Mouse (Mus musculus) gastrocnemius, postnatal 36 days (tissue): ENCODE measurements around the gene Efna2. TPM values are rescaled to one million over a fixed set of nuclear protein-coding genes. Genes with fewer than 3 reads are reported as not detected.
A peak's percentile ranks its signal among the peaks of the same experiment; 100 is the strongest.

Experiments used
- DNase-seq, 2 experiments: peaks; one replicate each; pipeline ENCODE4 v3.0.0; 2022
- intact Hi-C: fragments of 180-260 bp; cut with DNase I; formaldehyde crosslinking; loops from one replicate; pipeline ENCODE4 v1.15.1; 2025
- long read RNA-seq, 2 experiments: library from polyadenylated mRNA; stranded (forward); transcript quantifications; one replicate each; pipeline ENCODE4 v2.0.0; 2021
- total RNA-seq, 2 experiments: library from RNA; stranded (reverse); gene quantifications; 2 replicates each; pipeline ENCODE4 v1.2.3; 2021

Efna2 gene
- total RNA-seq = under 1 TPM; 0.27 to 0.31 TPM
- long read RNA-seq, experiment 1, partial matches to known transcripts = 0 of 1 reads
- long read RNA-seq, experiment 1, other reads (novel, unspliced or antisense) = 0 of 1 reads
- long read RNA-seq, experiment 2, partial matches to known transcripts = 0 of 1 reads
- long read RNA-seq, experiment 2, other reads (novel, unspliced or antisense) = 0 of 1 reads

- intact Hi-C loops = no loop called here
- no peak for DNase-seq
Measured at GRCm38 (mm10) chr10:80179068-80180051, at the start of gene Efna2. Gene Efna2, plus strand, starts transcription at chr10:80179482.

- intact Hi-C loops = no loop called here
- DNase-seq = no peak
Measured at GRCm38 (mm10) chr10:80129846-80130245, 49.4 kb upstream of the Efna2 start.

- intact Hi-C loops = no loop called here
- DNase-seq = no peak
Measured at GRCm38 (mm10) chr10:80130403-80131031, 48.8 kb upstream of the Efna2 start.

- no peak for DNase-seq
- intact Hi-C loops = no loop called here
Measured at GRCm38 (mm10) chr10:80131316-80131951, 47.8 kb upstream of the Efna2 start.

GRCm38 (mm10) chr10:80131952-80132350 lies 47.3 kb upstream of the Efna2 start:
- DNase-seq = no peak
- intact Hi-C loops = no loop called here

GRCm38 (mm10) chr10:80133226-80133849 lies 45.9 kb upstream of the Efna2 start:
- intact Hi-C loops = no loop called here
- DNase-seq = peak in 1 of 2 experiments; percentile 52

DNA sequence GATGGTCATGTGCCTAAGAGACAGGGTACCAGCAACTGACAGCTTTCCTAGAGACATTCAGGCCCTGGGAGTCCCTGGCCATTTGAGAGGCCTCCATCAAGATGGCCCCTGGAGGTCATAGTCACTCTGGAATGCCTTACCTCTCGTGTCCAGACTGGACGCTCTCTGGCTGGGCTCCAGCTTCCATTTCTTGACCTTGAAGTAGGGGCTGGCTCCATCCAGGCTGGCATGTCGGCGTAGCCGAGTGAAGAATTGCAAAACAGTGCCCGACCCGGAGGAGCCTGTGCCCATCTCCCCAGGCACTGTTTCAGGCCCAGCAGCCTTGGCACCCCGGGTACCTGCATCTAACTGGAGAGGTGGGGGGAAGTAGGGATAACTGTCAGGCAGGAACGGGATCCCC lies 44.9 kb upstream of the Efna2 start:
- intact Hi-C loops = no loop called here

GRCm38 (mm10) chr10:80135161-80135560 lies 44.1 kb upstream of the Efna2 start:
- DNase-seq = no peak

More for the DNA sequence above, 44.9 kb upstream of the Efna2 start:
- DNase-seq = no peak

GRCm38 (mm10) chr10:80135641-80136040 lies 43.6 kb upstream of the Efna2 start:
- DNase-seq = no peak
- intact Hi-C loops = no loop called here

More at GRCm38 (mm10) chr10:80135161-80135560, 44.1 kb upstream of the Efna2 start:
- intact Hi-C loops = no loop called here

DNA sequence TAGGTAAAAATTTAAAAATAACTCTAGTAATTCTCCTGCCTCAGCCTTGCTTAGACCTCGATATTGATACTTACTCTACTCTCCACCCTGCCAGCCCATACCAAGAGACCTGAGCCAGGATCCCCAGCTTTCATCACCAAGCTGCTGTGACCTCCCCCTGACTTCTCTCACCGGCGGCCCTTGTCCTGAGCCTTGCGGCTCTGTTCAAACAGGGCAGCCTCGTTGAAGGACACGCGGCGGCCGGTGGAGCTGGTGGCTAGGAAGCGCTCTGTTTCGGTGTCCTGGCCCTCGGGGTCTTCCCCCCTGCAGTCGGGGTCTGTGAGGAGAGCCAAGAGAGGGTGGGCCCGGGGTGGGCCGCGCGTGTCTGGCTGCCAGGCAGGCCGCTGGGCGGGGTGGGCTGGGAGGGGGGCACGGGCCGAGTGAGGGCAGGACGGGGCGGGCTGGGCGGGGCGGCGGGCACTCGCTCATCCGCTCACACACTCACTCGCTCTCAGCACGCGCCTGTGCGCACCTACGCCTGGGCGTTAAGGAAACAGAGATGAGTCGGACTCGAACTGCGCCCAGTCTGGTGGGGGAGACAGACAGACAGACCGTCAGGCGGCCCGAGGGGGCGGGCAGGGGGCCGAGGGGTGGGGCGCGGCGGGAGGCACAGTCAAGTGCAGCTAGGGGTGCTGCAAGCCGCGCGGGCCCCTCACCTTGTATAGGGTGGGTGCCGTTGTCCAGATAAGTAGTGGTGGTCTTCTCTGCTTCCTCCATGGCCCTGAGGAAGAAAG lies 42.9 kb upstream of the Efna2 start:
- DNase-seq = no peak
- intact Hi-C loops = no loop called here

DNA sequence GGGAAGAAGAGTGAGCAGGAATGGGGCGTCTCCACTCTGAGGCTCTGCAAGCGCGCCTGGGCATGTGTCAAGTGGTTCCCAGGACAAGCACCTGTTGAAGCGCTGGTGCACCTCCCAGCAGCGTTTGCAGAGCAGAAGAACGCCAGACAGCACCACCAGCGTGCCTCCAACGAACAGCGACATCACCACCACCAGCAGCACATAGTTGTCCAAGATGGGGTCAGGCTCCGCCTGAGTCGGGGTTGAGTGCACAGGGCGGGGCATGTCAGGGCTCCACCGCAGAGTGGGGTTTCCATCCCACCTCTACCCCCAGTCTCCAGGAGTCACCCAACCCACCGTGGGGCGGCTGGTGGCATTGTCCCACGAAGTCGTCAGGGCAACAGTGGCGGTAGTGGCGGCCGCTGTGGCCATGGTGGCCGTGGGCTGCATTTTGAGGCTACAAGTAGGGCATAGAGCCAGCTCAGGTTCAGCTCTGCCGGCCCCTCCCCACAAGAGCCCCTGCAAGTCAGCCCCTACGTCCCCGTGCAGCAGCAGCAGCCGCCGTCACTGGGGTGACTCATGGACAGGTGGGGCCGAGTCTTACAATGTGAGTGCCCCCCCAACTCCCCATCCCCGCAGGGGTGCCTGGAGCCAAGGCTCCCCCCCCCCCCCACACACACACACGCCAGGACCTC lies 42.2 kb upstream of the Efna2 start:
- intact Hi-C loops = no loop called here

GRCm38 (mm10) chr10:80137626-80138552 lies 41.4 kb upstream of the Efna2 start:
- no peak for DNase-seq
- intact Hi-C loops = loop anchor here (2.0 kb wide), 1 partner anchor 17 kb away; no protein-coding TSS in a partner anchor

More for the DNA sequence above, 42.2 kb upstream of the Efna2 start:
- DNase-seq = no peak

GRCm38 (mm10) chr10:80138553-80139438 lies 40.5 kb upstream of the Efna2 start, which contains the start of gene Atp5d:
Gene Atp5d, plus strand, starts transcription at chr10:80138632.
- no peak for DNase-seq
- intact Hi-C loops = loop anchor here (2.0 kb wide), 1 partner anchor 18 kb away; no protein-coding TSS in a partner anchor

DNA sequence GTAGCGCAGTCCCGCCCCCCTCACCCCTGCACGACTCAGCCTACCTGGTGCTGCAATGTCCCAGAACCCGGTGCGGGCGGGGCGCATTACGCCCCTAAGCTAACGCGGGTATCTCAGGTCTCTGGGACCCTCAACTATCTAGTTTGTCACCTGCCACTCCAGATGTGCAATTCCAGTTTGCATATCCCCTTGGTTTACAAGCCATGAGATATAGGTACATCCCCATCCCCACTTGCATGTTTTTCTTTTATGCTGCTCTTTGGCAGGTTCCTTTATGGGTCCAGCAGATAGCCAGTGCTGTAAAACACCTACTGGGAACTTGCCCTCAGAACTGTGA lies 39.9 kb upstream of the Efna2 start:
- intact Hi-C loops = loop anchor here (2.0 kb wide), 1 partner anchor 19 kb away; no protein-coding TSS in a partner anchor
- DNase-seq = no peak

DNA sequence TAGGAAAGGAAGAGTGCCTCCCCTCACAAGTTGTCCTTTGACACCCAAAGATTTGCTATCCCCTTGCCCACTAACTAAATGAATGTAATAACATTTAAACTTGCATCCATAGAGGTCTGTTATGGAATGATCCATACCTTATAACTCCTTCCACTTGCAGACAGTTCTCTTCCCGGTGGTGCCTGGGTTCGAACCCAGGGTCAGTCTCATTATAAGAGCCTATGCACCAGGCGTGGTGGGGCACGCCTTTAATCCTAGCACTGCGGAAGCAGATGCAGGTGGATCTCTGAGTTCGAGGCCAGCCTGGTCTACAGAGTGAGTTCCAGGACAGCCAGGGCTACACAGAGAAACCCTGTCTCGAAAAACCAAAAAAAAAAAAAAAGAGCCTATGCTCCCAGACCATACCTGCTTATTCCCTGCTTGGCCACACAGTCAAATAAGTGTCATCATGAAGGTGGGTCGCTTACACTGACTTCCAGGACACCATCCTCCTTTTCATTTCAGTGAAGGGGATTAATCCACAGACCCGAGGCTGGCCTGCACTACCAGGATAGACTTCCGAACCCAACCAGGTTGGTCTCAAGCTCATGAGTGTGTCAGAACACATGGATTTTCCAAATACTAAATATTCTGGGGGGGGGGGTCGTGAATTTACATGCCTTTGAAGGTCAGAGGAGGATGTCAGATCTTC lies 39.2 kb upstream of the Efna2 start:
- intact Hi-C loops = loop anchor here (2.0 kb wide), 1 partner anchor 19 kb away; no protein-coding TSS in a partner anchor
- DNase-seq = no peak

DNA sequence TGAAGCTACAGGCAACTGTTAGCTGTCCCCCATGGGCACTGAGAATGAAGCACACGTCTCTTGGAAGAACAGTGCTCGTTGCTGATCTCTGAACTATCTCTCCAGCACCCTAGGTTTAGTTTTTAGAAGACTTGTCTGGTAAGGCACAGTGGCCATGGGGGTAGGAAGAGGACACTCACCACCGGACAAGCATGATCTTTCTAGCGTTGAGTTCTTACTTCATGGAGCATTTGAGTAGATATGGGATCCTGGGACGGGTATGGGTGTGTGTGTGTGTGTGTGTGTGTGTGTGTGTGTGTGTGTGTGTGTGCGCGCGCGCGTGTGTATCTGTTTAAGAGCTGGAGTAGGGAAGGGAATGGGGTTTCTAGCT lies 38.6 kb upstream of the Efna2 start, which contains the start of gene Cbarp:
Gene Cbarp (minus strand): TSS at position 170 of the 370 bp plus-strand sequence.
- DNase-seq = no peak
- intact Hi-C loops = no loop called here
